Mouse (Mus musculus): ENCODE measurements around the gene Ect2. TPM values are rescaled to one million over a fixed set of nuclear protein-coding genes. Genes with fewer than 3 reads are reported as not detected.

Ect2 gene
- total and polyA plus RNA-seq, 2 experiments from 2014 or later, result 8.6 to 14.7 TPM

- Histone ChIP-seq H3K4me2 (ENCODE audit: low read depth, low read length) (no peak overlapping the region), H3K9me3 (replicated peaks; ENCODE audit: control insufficient read depth, low read length) (no peaks in the 10 kb centered on the region), H3K27me3 (ENCODE audit: control insufficient read depth, insufficient read depth, low read length) (no peaks in the 10 kb centered on the region), H3K4me1 (ENCODE audit: control insufficient read depth, insufficient read depth) (peaks cover 24% of the 10 kb centered on the region), H3K9ac (replicated peaks; ENCODE audit: low read depth, low read length) (no peak overlapping the region), H3K36me3 (replicated peaks; ENCODE audit: control insufficient read depth, insufficient read depth, low read length) (no peaks in the 10 kb centered on the region), H3K27ac (ENCODE audit: low read depth) (peak overlapping the region; percentile 92), H3K4me3 (ENCODE audit: low read depth, low read length) (no peak overlapping the region)
- no peak for TF ChIP-seq EP300 (IDR thresholded peaks at IDR 0.05; ENCODE audit: low read depth)
- TF ChIP-seq CTCF (IDR thresholded peaks at IDR 0.05; ENCODE audit: low read depth), result no peak
- DNase-seq (ENCODE audit: low spot score) (no peak), ATAC-seq (ENCODE audit: insufficient read depth, low read depth) (no peak)
- 68% methylated on average over 9 of the region's 9 CpGs for WGBS
These were observed 2.3 kb upstream of the Ect2 start for GRCm38 (mm10) chr3:27155856-27156593.

GRCm38 (mm10) chr3:27155051-27155855, 1.6 kb upstream of the Ect2 start:
- Histone ChIP-seq H3K4me1 (ENCODE audit: control insufficient read depth, insufficient read depth) (peaks cover 24% of the 10 kb centered on the region), H3K4me2 (ENCODE audit: low read depth, low read length) (no peak overlapping the region), H3K27me3 (ENCODE audit: control insufficient read depth, insufficient read depth, low read length) (no peaks in the 10 kb centered on the region), H3K9ac (replicated peaks; ENCODE audit: low read depth, low read length) (0 out of 2 replicates have a peak overlapping the region, but pooled peaks have one; percentile 8), H3K36me3 (replicated peaks; ENCODE audit: control insufficient read depth, insufficient read depth, low read length) (no peaks in the 10 kb centered on the region), H3K4me3 (ENCODE audit: low read depth, low read length) (no peak overlapping the region), H3K27ac (ENCODE audit: low read depth) (peak overlapping the region; percentile 92), H3K9me3 (replicated peaks; ENCODE audit: control insufficient read depth, low read length) (no peaks in the 10 kb centered on the region)
- TF ChIP-seq EP300 (IDR thresholded peaks at IDR 0.05; ENCODE audit: low read depth) (no peak), CTCF (IDR thresholded peaks at IDR 0.05; ENCODE audit: low read depth) (no peak)
- DNase-seq (ENCODE audit: low spot score), result peak; percentile 54
- WGBS, result 11% methylated on average over 6 of the region's 6 CpGs
- ATAC-seq (ENCODE audit: insufficient read depth, low read depth), result peak; percentile 24; the same call in 1 of the 2 replicates

DNA sequence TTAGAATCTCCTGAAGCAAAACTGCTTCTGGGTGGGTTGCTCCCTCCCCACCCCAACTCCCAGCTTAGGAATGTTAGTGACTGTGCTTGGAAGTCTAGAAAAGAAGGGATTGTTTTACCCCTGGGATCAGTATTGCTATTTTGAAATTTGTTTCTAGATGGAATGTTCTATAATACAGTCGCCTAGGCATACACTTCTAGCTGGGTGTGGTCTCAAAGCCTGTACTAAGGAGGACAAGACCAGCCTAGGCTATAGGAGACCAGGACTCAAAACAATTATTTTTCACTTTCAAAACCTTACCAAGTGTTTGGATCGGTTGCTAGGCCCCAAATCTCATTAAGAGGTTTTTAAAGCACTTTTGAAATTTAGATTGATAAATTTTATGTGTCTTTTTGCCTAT, 602 bp upstream of the Ect2 start:
- 46% methylated on average over 2 of the region's 2 CpGs for WGBS
- DNase-seq (ENCODE audit: low spot score) (no peak), ATAC-seq (ENCODE audit: insufficient read depth, low read depth) (peak; percentile 1; the same call in 1 of the 2 replicates)
- H3K4me2 ChIP-seq (ENCODE audit: low read depth, low read length), result peak overlapping the region; percentile 47
- peak overlapping the region; percentile 92 for H3K27ac ChIP-seq (ENCODE audit: low read depth)
- no peaks in the 10 kb centered on the region for H3K9me3 ChIP-seq (replicated peaks; ENCODE audit: control insufficient read depth, low read length)
- H3K9ac ChIP-seq (replicated peaks; ENCODE audit: low read depth, low read length), result no peak overlapping the region
- peaks cover 24% of the 10 kb centered on the region for H3K4me1 ChIP-seq (ENCODE audit: control insufficient read depth, insufficient read depth)
- peak overlapping the region; percentile 92 for H3K4me3 ChIP-seq (ENCODE audit: low read depth, low read length)
- H3K27me3 ChIP-seq (ENCODE audit: control insufficient read depth, insufficient read depth, low read length), result no peaks in the 10 kb centered on the region
- 0 out of 2 replicates have a peak, but pooled peaks cover 3% of the 10 kb centered on the region for H3K36me3 ChIP-seq (replicated peaks; ENCODE audit: control insufficient read depth, insufficient read depth, low read length)
- TF ChIP-seq CTCF (IDR thresholded peaks at IDR 0.05; ENCODE audit: low read depth) (no peak), EP300 (IDR thresholded peaks at IDR 0.05; ENCODE audit: low read depth) (no peak)

- H3K4me2 ChIP-seq (ENCODE audit: low read depth, low read length), result peak overlapping the region; percentile 91
- no peaks in the 10 kb centered on the region for H3K9me3 ChIP-seq (replicated peaks; ENCODE audit: control insufficient read depth, low read length)
- H3K4me1 ChIP-seq (ENCODE audit: control insufficient read depth, insufficient read depth), result peaks cover 24% of the 10 kb centered on the region
- TF ChIP-seq EP300 (IDR thresholded peaks at IDR 0.05; ENCODE audit: low read depth), result no peak
- no peak for TF ChIP-seq CTCF (IDR thresholded peaks at IDR 0.05; ENCODE audit: low read depth)
- 0% methylated on average over 31 of the region's 31 CpGs for WGBS
- peak overlapping the region; percentile 75 for H3K9ac ChIP-seq (replicated peaks; ENCODE audit: low read depth, low read length)
- peaks cover 9% of the 10 kb centered on the region; the same call in 1 of the 2 replicates for H3K36me3 ChIP-seq (replicated peaks; ENCODE audit: control insufficient read depth, insufficient read depth, low read length)
- ATAC-seq (ENCODE audit: insufficient read depth, low read depth) (peak; percentile 2; the same call in 1 of the 2 replicates), DNase-seq (ENCODE audit: low spot score) (peak; percentile 30)
- peak overlapping the region; percentile 71 for H3K27ac ChIP-seq (ENCODE audit: low read depth)
- no peaks in the 10 kb centered on the region for H3K27me3 ChIP-seq (ENCODE audit: control insufficient read depth, insufficient read depth, low read length)
- H3K4me3 ChIP-seq (ENCODE audit: low read depth, low read length), result peak overlapping the region; percentile 92
These were observed 447 bp downstream of the Ect2 start for GRCm38 (mm10) chr3:27153191-27153671.

- H3K36me3 ChIP-seq (replicated peaks; ENCODE audit: control insufficient read depth, insufficient read depth, low read length), result peaks cover 50% of the 10 kb centered on the region
- ATAC-seq (ENCODE audit: insufficient read depth, low read depth), result no peak
- no peaks in the 10 kb centered on the region for H3K4me1 ChIP-seq (ENCODE audit: control insufficient read depth, insufficient read depth)
These were observed 7.9 kb downstream of the Ect2 start for GRCm38 (mm10) chr3:27145733-27146132.

More at GRCm38 (mm10) chr3:27145733-27146132, 7.9 kb downstream of the Ect2 start:
- TF ChIP-seq CTCF (IDR thresholded peaks at IDR 0.05; ENCODE audit: low read depth), result no peak
- TF ChIP-seq EP300 (IDR thresholded peaks at IDR 0.05; ENCODE audit: low read depth), result no peak
- H3K9me3 ChIP-seq (replicated peaks; ENCODE audit: control insufficient read depth, low read length), result no peaks in the 10 kb centered on the region
- H3K27me3 ChIP-seq (ENCODE audit: control insufficient read depth, insufficient read depth, low read length), result no peaks in the 10 kb centered on the region
- H3K4me3 ChIP-seq (ENCODE audit: low read depth, low read length), result no peak overlapping the region
- WGBS, result 84% methylated on average over 7 of the region's 7 CpGs
- H3K27ac ChIP-seq (ENCODE audit: low read depth), result no peak overlapping the region
- H3K9ac ChIP-seq (replicated peaks; ENCODE audit: low read depth, low read length), result no peak overlapping the region
- H3K4me2 ChIP-seq (ENCODE audit: low read depth, low read length), result no peak overlapping the region
- DNase-seq (ENCODE audit: low spot score), result no peak

All from heart, postnatal 0 days (tissue).